Mouse (Mus musculus): Measurements from ENCODE around the gene Kcnf1.

DNA sequence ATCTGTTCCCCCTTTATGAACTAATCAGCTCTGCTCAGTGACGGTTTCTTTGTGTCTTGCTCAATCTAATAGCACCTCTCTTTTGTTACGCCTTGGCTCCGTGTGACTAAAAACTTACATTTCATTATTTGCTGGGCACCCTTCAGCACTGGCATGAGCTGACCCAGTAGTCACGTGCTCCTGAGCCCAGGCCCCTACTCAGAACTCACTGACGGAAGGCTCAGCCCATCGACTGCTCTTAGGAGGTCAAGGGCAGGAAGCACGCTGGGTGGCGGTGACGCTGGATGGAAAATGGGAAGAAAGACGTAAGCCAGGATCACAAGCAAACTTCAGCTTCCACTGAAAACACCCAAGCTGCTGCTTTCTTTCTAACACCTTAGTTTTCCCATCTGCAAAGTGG lies 7.1 kb upstream of the Kcnf1 start:
- TF ChIP-seq TAL1 (IDR thresholded peaks at IDR 0.05; ENCODE audit: low read length) (no peak), GATA1 (IDR thresholded peaks at IDR 0.05; ENCODE audit: low read length) (no peak)
